Mouse (Mus musculus): ENCODE results near the gene Sptbn4.

Sptbn4 gene

GRCm38 (mm10) chr7:27383233-27383632 lies 64.3 kb downstream of the Sptbn4 start:
- DNase-seq (ENCODE audit: low read depth): no peak

GRCm38 (mm10) chr7:27381560-27381959 lies 65.9 kb downstream of the Sptbn4 start:
- DNase-seq (ENCODE audit: low read depth): no peak

- no peak for DNase-seq (ENCODE audit: low read depth)
Measured at GRCm38 (mm10) chr7:27381009-27381408, 66.5 kb downstream of the Sptbn4 start.

GRCm38 (mm10) chr7:27379836-27380235 lies 67.7 kb downstream of the Sptbn4 start:
- DNase-seq (ENCODE audit: low read depth): no peak

- DNase-seq (ENCODE audit: low read depth): no peak
Measured at GRCm38 (mm10) chr7:27378431-27378830, 69.1 kb downstream of the Sptbn4 start.

- DNase-seq (ENCODE audit: low read depth): no peak
Measured at GRCm38 (mm10) chr7:27375274-27375673, 72.2 kb downstream of the Sptbn4 start.

GRCm38 (mm10) chr7:27371715-27372462 lies 75.6 kb downstream of the Sptbn4 start:
- no peak for DNase-seq (ENCODE audit: low read depth)

- DNase-seq (ENCODE audit: low read depth): no peak
Measured at GRCm38 (mm10) chr7:27369111-27369510, 78.4 kb downstream of the Sptbn4 start.

- DNase-seq (ENCODE audit: low read depth): no peak
Measured at GRCm38 (mm10) chr7:27367976-27368375, 79.5 kb downstream of the Sptbn4 start.

GRCm38 (mm10) chr7:27366082-27366844 lies 81.2 kb downstream of the Sptbn4 start:
- no peak for DNase-seq (ENCODE audit: low read depth)

- no peak for DNase-seq (ENCODE audit: low read depth)
Measured at GRCm38 (mm10) chr7:27364379-27364778, 83.1 kb downstream of the Sptbn4 start.

GRCm38 (mm10) chr7:27361283-27361946 lies 86.1 kb downstream of the Sptbn4 start:
- DNase-seq (ENCODE audit: low read depth): peak; percentile 99

GRCm38 (mm10) chr7:27360749-27361148 lies 86.7 kb downstream of the Sptbn4 start:
- DNase-seq (ENCODE audit: low read depth): no peak

GRCm38 (mm10) chr7:27359706-27360358 lies 87.7 kb downstream of the Sptbn4 start:
- no peak for DNase-seq (ENCODE audit: low read depth)

GRCm38 (mm10) chr7:27359162-27359561 lies 88.3 kb downstream of the Sptbn4 start:
- DNase-seq (ENCODE audit: low read depth): no peak

- no peak for DNase-seq (ENCODE audit: low read depth)
Measured at GRCm38 (mm10) chr7:27357595-27357978, 89.9 kb downstream of the Sptbn4 start.

- DNase-seq (ENCODE audit: low read depth): no peak
Measured at GRCm38 (mm10) chr7:27356861-27357594, 90.5 kb downstream of the Sptbn4 start, which contains the start of gene Gm20479. Gm20479 (minus strand) TSS chr7:27357419.

- DNase-seq (ENCODE audit: low read depth): no peak
Measured at GRCm38 (mm10) chr7:27356248-27356647, 91.2 kb downstream of the Sptbn4 start.

- peak; percentile 83 for DNase-seq (ENCODE audit: low read depth)
Measured at GRCm38 (mm10) chr7:27355745-27356240, 91.7 kb downstream of the Sptbn4 start, which contains the start of gene Shkbp1. Shkbp1 (minus strand) TSS chr7:27356019.

- no peak for DNase-seq (ENCODE audit: low read depth)
Measured at GRCm38 (mm10) chr7:27355261-27355660, 92.2 kb downstream of the Sptbn4 start.

- DNase-seq (ENCODE audit: low read depth): no peak
Measured at GRCm38 (mm10) chr7:27354783-27355182, 92.7 kb downstream of the Sptbn4 start.

Measured in c-Kit-positive CD71-negative TER-119-negative erythroid progenitor cells, embryonic 14.5 days (primary cell).